ENCODE assay signal across 21 mouse cellular contexts in the genomic region with DNA sequence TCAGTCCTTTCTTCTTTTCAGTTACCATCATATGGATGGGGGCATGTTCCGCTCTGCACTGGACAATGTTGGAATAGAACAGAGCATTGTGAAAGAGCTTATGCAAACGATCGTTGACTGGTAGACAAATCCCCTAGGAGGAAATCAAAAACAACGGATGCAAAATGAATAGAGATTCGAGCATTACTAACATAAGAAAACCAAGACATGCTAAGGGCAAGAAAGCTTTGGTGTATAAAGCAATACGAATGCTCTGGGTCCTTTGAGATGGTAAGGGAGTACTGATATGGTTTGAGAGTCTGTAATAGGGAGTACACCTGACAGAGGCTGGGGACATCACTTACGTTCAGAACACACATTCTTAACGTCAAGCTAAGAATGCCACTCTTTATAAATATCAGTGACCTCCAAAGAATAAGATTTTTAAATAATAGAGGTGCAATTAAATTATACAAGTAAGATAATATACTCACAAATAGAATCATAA.
DNase-seq lines count a peak whose midpoint lies in the region; ATAC-seq lines count a peak whose summit lies in the region.
"Had no signal": no experiment of that assay in that cellular context is flagged by ENCODE, and none has a peak within 500 bp of the region (broad histone marks: within the 10 kb centered on the region; RNA-seq: fewer than 3 reads in every experiment).

No protein-coding gene starts in this region.

- ATAC-seq in forebrain, embryonic 13.5 days, result 0 out of 2 replicates have a peak, but pooled peaks have one; percentile 51
- no peak for ATAC-seq in hindbrain, embryonic 13.5 days (ENCODE audit: low FRiP score)
- ATAC-seq in limb, embryonic 13.5 days (ENCODE audit: low FRiP score, low read depth), result no peak
- ATAC-seq in midbrain, embryonic 16.5 days, result peak; percentile 68
- ATAC-seq: intestine, postnatal 0 days; liver, embryonic 12.5 days had no signal

- H3K9me3 ChIP-seq in forebrain, embryonic 13.5 days (replicated peaks), result no peaks in the 10 kb centered on the region
- no peaks in the 10 kb centered on the region for H3K9me3 ChIP-seq in forebrain, embryonic 10.5 days
- no peaks in the 10 kb centered on the region for H3K9me3 ChIP-seq in hindbrain, embryonic 13.5 days
- H3K9me3 ChIP-seq in hindbrain, embryonic 10.5 days, result no peaks in the 10 kb centered on the region
- H3K9me3 ChIP-seq in limb, embryonic 13.5 days, result no peaks in the 10 kb centered on the region
- H3K9me3 ChIP-seq in midbrain, embryonic 16.5 days (replicated peaks; ENCODE audit: control insufficient read depth, low read length, poor library complexity, severe bottlenecking), result no peaks in the 10 kb centered on the region
- H3K9me3 ChIP-seq: heart, embryonic 12.5 days; liver, embryonic 12.5 days had no signal

- no peaks in the 10 kb centered on the region for H3K36me3 ChIP-seq in forebrain, embryonic 13.5 days (ENCODE audit: poor library complexity, severe bottlenecking)
- no peaks in the 10 kb centered on the region for H3K36me3 ChIP-seq in forebrain, embryonic 10.5 days (replicated peaks)
- no peaks in the 10 kb centered on the region for H3K36me3 ChIP-seq in hindbrain, embryonic 13.5 days
- no peaks in the 10 kb centered on the region for H3K36me3 ChIP-seq in hindbrain, embryonic 10.5 days
- H3K36me3 ChIP-seq in limb, embryonic 13.5 days, result no peaks in the 10 kb centered on the region
- no peaks in the 10 kb centered on the region for H3K36me3 ChIP-seq in midbrain, embryonic 16.5 days (ENCODE audit: control insufficient read depth, insufficient read depth, low read length)
- H3K36me3 ChIP-seq: heart, embryonic 12.5 days; liver, embryonic 12.5 days had no signal

- no peak overlapping the region for H3K9ac ChIP-seq in forebrain, embryonic 13.5 days
- H3K9ac ChIP-seq in hindbrain, embryonic 13.5 days, result no peak overlapping the region
- H3K9ac ChIP-seq in limb, embryonic 13.5 days, result no peak overlapping the region
- no peak overlapping the region for H3K9ac ChIP-seq in midbrain, embryonic 16.5 days (ENCODE audit: low read depth, low read length)
- H3K9ac ChIP-seq: heart, embryonic 12.5 days; liver, embryonic 12.5 days had no signal

- no peak overlapping the region for H3K27ac ChIP-seq in forebrain, embryonic 13.5 days
- no peak overlapping the region for H3K27ac ChIP-seq in forebrain, embryonic 10.5 days
- H3K27ac ChIP-seq in hindbrain, embryonic 13.5 days, result peak overlapping the region; percentile 44; the same call in 1 of the 2 replicates
- H3K27ac ChIP-seq in hindbrain, embryonic 10.5 days, result no peak overlapping the region
- no peak overlapping the region for H3K27ac ChIP-seq in limb, embryonic 13.5 days
- H3K27ac ChIP-seq in midbrain, embryonic 16.5 days (ENCODE audit: low read length), result no peak overlapping the region; the same call in 1 of the 2 replicates
- H3K27ac ChIP-seq: kidney, postnatal 0 days; left cerebral cortex, adult 2 months; liver, embryonic 12.5 days had no signal

- DNase-seq in forebrain, embryonic 10.5 days (ENCODE audit: extremely low spot score, low spot score), result no peak
- no peak for DNase-seq in hindbrain, embryonic 10.5 days (ENCODE audit: low spot score)
- DNase-seq in urinary bladder, adult 18-20 months (ENCODE audit: low spot score in 2 of 2), result no peak
- no peak for DNase-seq in c-Kit-positive CD71-positive TER-119-positive erythroid progenitor cells, embryonic 14.5 days (ENCODE audit: low spot score)
- DNase-seq: adrenal gland, postnatal 10 days; cerebellum, adult 9-10 months; gastrocnemius, postnatal 10 days; heart, postnatal 10 days; left cerebral cortex, postnatal 4 days; lung, adult 18-20 months; lung, postnatal 14 days; thymus, postnatal 14 days had no signal

- H3K27me3 ChIP-seq in forebrain, embryonic 13.5 days, result no peaks in the 10 kb centered on the region
- no peaks in the 10 kb centered on the region for H3K27me3 ChIP-seq in forebrain, embryonic 10.5 days (ENCODE audit: poor library complexity, severe bottlenecking)
- no peaks in the 10 kb centered on the region for H3K27me3 ChIP-seq in hindbrain, embryonic 13.5 days
- no peaks in the 10 kb centered on the region for H3K27me3 ChIP-seq in hindbrain, embryonic 10.5 days (ENCODE audit: insufficient read depth, poor library complexity, severe bottlenecking)
- H3K27me3 ChIP-seq in limb, embryonic 13.5 days, result no peaks in the 10 kb centered on the region
- no peaks in the 10 kb centered on the region for H3K27me3 ChIP-seq in midbrain, embryonic 16.5 days (ENCODE audit: control insufficient read depth, insufficient read depth, low read depth, low read length)
- H3K27me3 ChIP-seq: heart, embryonic 12.5 days; liver, embryonic 12.5 days had no signal

- no peak overlapping the region for H3K4me2 ChIP-seq in forebrain, embryonic 13.5 days
- 0 out of 2 replicates have a peak overlapping the region, but pooled peaks have one; percentile 15 for H3K4me2 ChIP-seq in hindbrain, embryonic 13.5 days
- H3K4me2 ChIP-seq in limb, embryonic 13.5 days (replicated peaks), result peak overlapping the region; percentile 55
- H3K4me2 ChIP-seq in midbrain, embryonic 16.5 days (ENCODE audit: low read length), result peak overlapping the region; percentile 23
- H3K4me2 ChIP-seq: liver, embryonic 12.5 days had no signal

- no peak overlapping the region for H3K4me3 ChIP-seq in forebrain, embryonic 13.5 days
- no peak overlapping the region for H3K4me3 ChIP-seq in forebrain, embryonic 10.5 days
- no peak overlapping the region for H3K4me3 ChIP-seq in hindbrain, embryonic 13.5 days
- H3K4me3 ChIP-seq in hindbrain, embryonic 10.5 days, result no peak overlapping the region
- H3K4me3 ChIP-seq in limb, embryonic 13.5 days, result no peak overlapping the region
- H3K4me3 ChIP-seq in midbrain, embryonic 16.5 days (ENCODE audit: low read depth, low read length), result no peak overlapping the region; the same call in 1 of the 2 replicates
- H3K4me3 ChIP-seq: heart, embryonic 12.5 days; left cerebral cortex, adult 2 months; liver, embryonic 12.5 days had no signal

- WGBS in forebrain, embryonic 13.5 days, result 61% methylated on average over 8 of the region's 8 CpGs
- WGBS in forebrain, embryonic 10.5 days, result 88% methylated on average over 8 of the region's 8 CpGs
- 61% methylated on average over 8 of the region's 8 CpGs for WGBS in hindbrain, embryonic 13.5 days
- WGBS in hindbrain, embryonic 10.5 days, result 86% methylated on average over 8 of the region's 8 CpGs
- 74% methylated on average over 8 of the region's 8 CpGs for WGBS in limb, embryonic 13.5 days
- WGBS in midbrain, embryonic 16.5 days, result 32% methylated on average over 8 of the region's 8 CpGs

- H3K4me1 ChIP-seq in forebrain, embryonic 13.5 days, result 0 out of 2 replicates have a peak, but pooled peaks cover 4% of the 10 kb centered on the region
- H3K4me1 ChIP-seq in forebrain, embryonic 10.5 days, result no peaks in the 10 kb centered on the region
- H3K4me1 ChIP-seq in hindbrain, embryonic 13.5 days (replicated peaks), result 0 out of 2 replicates have a peak, but pooled peaks cover 4% of the 10 kb centered on the region
- no peaks in the 10 kb centered on the region for H3K4me1 ChIP-seq in hindbrain, embryonic 10.5 days (replicated peaks)
- peaks cover 11% of the 10 kb centered on the region for H3K4me1 ChIP-seq in limb, embryonic 13.5 days
- no peaks in the 10 kb centered on the region for H3K4me1 ChIP-seq in midbrain, embryonic 16.5 days (ENCODE audit: control insufficient read depth, insufficient read depth, low read length)
- H3K4me1 ChIP-seq: heart, embryonic 12.5 days; liver, embryonic 12.5 days had no signal

Comparison
In these comparisons a context has a peak if more than half of its experiments do, and no peak if none do; other contexts are left out.
1. ATAC-seq: peak in forebrain, embryonic 13.5 days (single experiment) and midbrain, embryonic 16.5 days (single experiment); none in hindbrain, embryonic 13.5 days (single experiment) and limb, embryonic 13.5 days (single experiment).